Mouse (Mus musculus) heart, embryonic 16.5 days (tissue): ENCODE data around the gene Prph. TPM values are rescaled to one million over a fixed set of nuclear protein-coding genes. Genes with fewer than 3 reads are reported as not detected.
"Not testable (repeated sequence)": the region's sequence is repeated elsewhere in the genome, so short reads cannot be mapped to it uniquely, and the experiment has no call there.

Source experiments
- ATAC-seq: fragments of 200-750 bp; cut with Nextera tagmentation; replicated peaks from 2 replicates; pipeline ENCODE4 v1.8.0; 2017; ENCODE audit warnings: moderate number of reproducible peaks; ENCODE audit not compliant: insufficient read depth, low FRiP score; ENCODE audit errors: extremely low read depth
- H3K27ac ChIP-seq: fragments of 300-500 bp; sonication (generic); 2 replicates; pipeline ENCODE4 v1.5.1; 2014; ENCODE audit warnings: mild to moderate bottlenecking, low read length, control low read depth, moderate library complexity
- H3K27me3 ChIP-seq: fragments of 300-500 bp; sonication (generic); 2 replicates; pipeline ENCODE4 v1.6.1; 2014; ENCODE audit warnings: low read length, mixed read lengths; ENCODE audit not compliant: control insufficient read depth, insufficient read depth
- H3K36me3 ChIP-seq: fragments of 300-500 bp; sonication (generic); 2 replicates; pipeline ENCODE4 v1.6.1; 2014; ENCODE audit not compliant: control insufficient read depth, insufficient read depth
- H3K4me1 ChIP-seq: fragments of 300-500 bp; sonication (generic); 2 replicates; pipeline ENCODE4 v1.6.1; 2014; ENCODE audit warnings: low read length, mixed read lengths; ENCODE audit not compliant: control insufficient read depth, insufficient read depth
- H3K4me2 ChIP-seq: fragments of 300-500 bp; sonication (generic); 2 replicates; pipeline ENCODE4 v1.6.1; 2014; ENCODE audit warnings: low read depth, mild to moderate bottlenecking, control low read depth, low read length
- H3K4me3 ChIP-seq: fragments of 300-500 bp; sonication (generic); 2 replicates; pipeline ENCODE4 v1.5.1; 2014; ENCODE audit warnings: mild to moderate bottlenecking, control low read depth, low read length
- H3K9ac ChIP-seq: fragments of 300-500 bp; sonication (generic); 2 replicates; pipeline ENCODE4 v1.6.1; 2014; ENCODE audit warnings: low read length, control low read depth
- H3K9me3 ChIP-seq: fragments of 300-500 bp; sonication (generic); replicated peaks from 2 replicates; pipeline ENCODE4 v1.6.1; 2016; ENCODE audit warnings: low read length; ENCODE audit not compliant: control insufficient read depth
- WGBS: fragments of 180-500 bp; shearing (Covaris S2); extraction: QIAGEN DNeasy Blood & Tissue Kit; methylation state at CpG from one replicate; pipeline ENCODE4 v1.1.7; 2014; 5-methylcytosine and 5-hydroxymethylcytosine counted together
- polyA plus RNA-seq: library from polyadenylated mRNA; unstranded; fragments of >200 nt; fragmentation: Nextera tagmentation; extraction: Ambion mirVana; gene quantifications from 2 replicates; pipeline ENCODE4 v1.2.1, GENCODE M21; 2015

The Prph gene
- polyA plus RNA-seq, 1 experiment from 2014 or later, result 2.4 TPM

DNA sequence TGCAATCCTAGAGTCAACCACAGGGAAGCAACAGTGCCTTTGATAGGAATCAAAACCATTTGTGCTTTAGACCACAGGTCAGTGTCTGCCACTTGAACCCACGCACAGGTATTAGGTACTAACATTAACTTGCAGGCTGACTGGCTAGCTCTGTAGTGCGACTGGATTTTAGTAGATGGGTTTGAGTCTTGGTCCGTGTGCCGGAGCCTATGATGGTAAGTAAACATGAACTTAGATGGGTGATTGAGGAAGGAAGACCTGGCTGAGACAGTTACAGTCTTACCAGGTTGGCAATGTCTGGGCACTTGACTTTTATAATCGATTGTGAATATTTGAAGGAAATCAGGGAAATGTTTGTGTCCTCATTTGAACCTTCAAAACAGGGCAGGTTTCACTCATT lies 16.2 kb upstream of the Prph start:
- ATAC-seq, result no peak
- no peak overlapping the region for H3K27ac ChIP-seq
- H3K4me2 ChIP-seq, result no peak overlapping the region
- no peak overlapping the region for H3K9ac ChIP-seq
- no peaks in the 10 kb centered on the region for H3K27me3 ChIP-seq
- 90% methylated on average over 5 of the region's 5 CpGs for WGBS
- H3K36me3 ChIP-seq, result peaks cover 11% of the 10 kb centered on the region
- no peak overlapping the region for H3K4me3 ChIP-seq
- peaks cover 22% of the 10 kb centered on the region for H3K4me1 ChIP-seq
- no peaks in the 10 kb centered on the region for H3K9me3 ChIP-seq

DNA sequence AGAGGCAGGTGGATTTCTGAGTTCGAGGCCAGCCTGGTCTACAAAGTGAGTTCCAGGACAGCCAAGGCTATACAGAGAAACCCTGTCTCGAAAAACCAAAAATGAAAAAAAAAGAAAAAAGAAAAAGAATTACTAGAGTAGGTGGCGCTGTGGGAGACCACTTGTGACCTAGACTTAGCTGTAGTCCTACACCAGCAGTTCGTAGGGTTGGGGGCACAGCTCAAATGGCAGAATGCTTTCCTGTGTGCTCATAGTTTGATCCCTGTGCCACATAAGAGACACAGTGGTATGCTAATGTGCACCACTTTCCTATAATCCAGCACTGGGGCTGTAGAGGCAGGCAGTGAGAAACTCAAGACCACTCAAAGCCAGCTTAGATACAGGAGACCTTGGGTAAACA lies 15.7 kb upstream of the Prph start:
- no peak overlapping the region for H3K4me3 ChIP-seq
- H3K27me3 ChIP-seq, result no peaks in the 10 kb centered on the region
- WGBS, result 73% methylated on average over 4 of the region's 4 CpGs
- H3K27ac ChIP-seq, result no peak overlapping the region
- no peak overlapping the region for H3K4me2 ChIP-seq
- H3K36me3 ChIP-seq, result peaks cover 11% of the 10 kb centered on the region
- peaks cover 20% of the 10 kb centered on the region for H3K4me1 ChIP-seq
- no peak for ATAC-seq
- H3K9ac ChIP-seq, result no peak overlapping the region
- no peaks in the 10 kb centered on the region for H3K9me3 ChIP-seq

DNA sequence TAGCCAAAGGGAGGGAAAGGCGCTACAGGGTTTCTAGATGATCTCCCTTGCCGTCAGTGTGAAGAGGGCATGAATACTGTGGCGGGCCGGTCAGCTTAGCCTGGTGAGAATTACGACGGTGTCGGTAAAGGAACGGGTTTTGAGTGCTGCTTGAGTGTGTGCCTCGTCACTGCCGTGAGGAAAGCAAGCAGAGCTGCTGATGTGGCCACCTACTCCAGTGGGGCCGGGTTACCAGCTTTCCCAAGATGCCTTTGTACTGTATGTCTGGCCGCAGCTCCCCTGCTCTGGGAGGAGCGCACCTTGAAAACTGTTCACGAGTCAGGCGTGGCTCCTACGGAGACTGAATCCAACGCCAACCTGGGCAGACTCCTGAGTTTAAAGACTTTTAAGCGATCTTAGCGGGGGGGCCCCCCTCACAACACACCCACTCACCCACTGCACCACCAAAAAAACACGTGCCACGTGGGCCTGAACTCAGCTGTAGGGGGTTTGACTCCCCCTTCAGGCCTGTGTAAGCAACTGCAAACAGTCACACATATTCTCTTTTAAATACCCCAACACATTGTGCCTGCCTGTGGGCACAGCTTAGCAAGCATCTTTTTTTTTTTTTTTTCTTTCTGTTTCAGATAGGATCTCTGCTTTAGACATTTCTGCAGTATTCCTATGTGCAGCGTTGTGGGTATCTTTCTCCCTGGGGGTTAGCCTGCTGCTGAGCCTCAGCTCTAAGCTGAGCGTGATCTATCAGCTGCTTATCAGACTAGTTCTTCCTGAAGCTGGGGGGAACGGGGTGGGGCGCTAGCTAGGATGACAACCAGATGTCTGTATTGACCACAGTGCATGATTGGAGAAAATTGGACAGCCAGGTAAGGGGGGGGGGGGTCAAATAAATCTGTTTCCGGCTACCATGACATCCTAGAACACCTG lies 14.7 kb upstream of the Prph start:
- Histone ChIP-seq H3K27ac (no peak overlapping the region), H3K4me2 (no peak overlapping the region), H3K9ac (no peak overlapping the region), H3K4me1 (peaks cover 14% of the 10 kb centered on the region), H3K27me3 (no peaks in the 10 kb centered on the region), H3K4me3 (no peak overlapping the region), H3K36me3 (peaks cover 3% of the 10 kb centered on the region; the same call in 1 of the 2 replicates), H3K9me3 (no peaks in the 10 kb centered on the region)
- 52% methylated on average over 26 of the region's 26 CpGs for WGBS
- no peak for ATAC-seq

DNA sequence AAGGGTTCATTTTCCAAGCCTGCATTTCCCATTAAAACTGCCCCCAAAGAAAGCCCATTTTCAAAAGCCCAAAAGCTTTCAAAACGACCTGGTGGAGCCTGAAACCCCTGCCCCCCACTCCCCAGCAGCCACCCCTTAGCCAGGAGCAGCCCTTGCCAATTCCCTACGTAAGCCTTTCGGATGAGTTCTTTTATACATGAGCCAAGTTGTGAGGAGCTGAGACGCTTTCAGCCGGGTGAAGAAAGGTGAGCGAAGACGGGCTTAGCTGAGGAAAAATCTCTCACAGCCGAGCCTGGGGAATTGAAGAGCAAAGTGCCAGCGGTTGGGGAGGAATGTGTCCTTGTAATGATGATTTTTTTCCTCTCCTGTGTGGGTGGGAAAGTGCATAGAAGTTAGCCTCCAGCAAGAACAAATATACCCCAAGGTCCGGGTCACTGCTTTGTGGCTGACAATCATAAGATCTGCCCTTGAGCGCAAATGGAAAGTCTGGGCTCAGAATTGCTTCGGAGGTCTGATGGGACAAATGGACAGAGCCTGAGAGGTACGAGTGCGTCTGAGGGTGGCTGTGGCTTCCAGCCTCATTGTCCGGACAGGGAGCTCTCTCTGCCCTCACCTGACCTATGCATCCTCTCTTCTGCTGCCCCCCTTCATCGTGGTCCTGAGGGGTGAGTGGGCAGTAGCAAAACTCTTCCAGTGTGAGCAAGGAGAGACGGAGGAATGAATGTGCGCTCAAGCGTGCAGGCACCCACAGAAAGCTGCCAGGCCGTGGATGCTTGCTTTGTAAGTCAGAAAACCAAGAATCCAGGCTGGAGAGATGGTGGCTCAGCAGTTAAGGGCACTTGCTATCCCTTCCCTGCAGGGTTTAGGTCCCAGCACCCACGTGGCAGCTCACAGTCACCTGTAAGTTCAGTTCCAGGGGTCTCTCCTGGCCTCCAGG lies 13.8 kb upstream of the Prph start:
- peaks cover 3% of the 10 kb centered on the region; the same call in 1 of the 2 replicates for H3K36me3 ChIP-seq
- H3K27me3 ChIP-seq, result no peaks in the 10 kb centered on the region
- peaks cover 7% of the 10 kb centered on the region for H3K4me1 ChIP-seq
- no peak overlapping the region for H3K9ac ChIP-seq
- 49% methylated on average over 21 of the region's 21 CpGs for WGBS
- H3K4me2 ChIP-seq, result peak overlapping the region; percentile 10; the same call in 1 of the 2 replicates
- no peak overlapping the region; the same call in 1 of the 2 replicates for H3K27ac ChIP-seq
- H3K4me3 ChIP-seq, result no peak overlapping the region
- ATAC-seq, result no peak
- H3K9me3 ChIP-seq, result no peaks in the 10 kb centered on the region

DNA sequence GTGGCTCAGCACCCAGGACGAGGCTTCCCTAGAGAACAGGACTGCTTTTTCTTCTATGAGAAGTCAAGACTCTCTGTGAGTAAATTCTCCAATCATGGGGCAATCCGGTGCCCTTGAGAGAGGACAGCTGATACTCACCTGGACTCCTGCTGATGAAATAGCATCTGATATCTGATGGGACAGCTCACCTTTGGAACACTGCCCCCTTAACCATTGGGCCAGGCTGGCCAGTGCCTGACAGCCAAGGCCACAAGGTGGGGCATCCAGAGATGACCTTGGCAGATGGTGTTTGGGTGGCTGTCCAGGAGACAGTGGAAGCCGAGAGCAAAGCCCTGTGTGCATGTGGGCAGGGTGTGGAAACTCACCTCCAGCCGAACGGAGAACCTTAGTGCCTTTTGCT lies 12.6 kb upstream of the Prph start:
- H3K27ac ChIP-seq, result no peak overlapping the region
- H3K9ac ChIP-seq, result no peak overlapping the region
- peaks cover 3% of the 10 kb centered on the region; the same call in 1 of the 2 replicates for H3K36me3 ChIP-seq
- no peak; the same call in 1 of the 2 replicates for ATAC-seq
- WGBS, result 81% methylated on average over 5 of the region's 5 CpGs
- H3K27me3 ChIP-seq, result no peaks in the 10 kb centered on the region; the same call in 1 of the 2 replicates
- H3K4me3 ChIP-seq, result no peak overlapping the region
- H3K9me3 ChIP-seq, result no peaks in the 10 kb centered on the region
- no peak overlapping the region for H3K4me2 ChIP-seq
- H3K4me1 ChIP-seq, result 0 out of 2 replicates have a peak, but pooled peaks cover 2% of the 10 kb centered on the region

DNA sequence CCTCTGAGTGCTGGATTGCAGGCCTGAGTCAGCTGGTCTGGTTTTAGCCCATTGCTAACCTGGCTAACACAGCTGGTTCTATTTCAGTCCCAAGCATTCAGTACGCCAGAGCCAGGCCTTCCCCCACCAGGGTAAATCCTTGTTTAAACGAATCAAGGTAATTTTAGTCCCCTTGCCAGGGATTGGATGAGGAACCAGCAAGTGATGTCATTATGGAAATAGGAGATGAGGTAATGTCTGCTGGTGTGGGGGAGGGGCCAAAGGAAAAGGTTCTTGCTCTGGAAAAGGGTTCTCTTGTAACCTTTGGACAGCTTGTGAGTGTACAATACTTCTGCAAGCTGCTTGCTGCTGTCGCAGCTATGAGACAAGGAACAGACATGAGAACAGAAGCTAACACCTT lies 10.1 kb upstream of the Prph start:
- Histone ChIP-seq H3K36me3 (no peaks in the 10 kb centered on the region), H3K27ac (no peak overlapping the region), H3K4me1 (0 out of 2 replicates have a peak, but pooled peaks cover 2% of the 10 kb centered on the region), H3K27me3 (no peaks in the 10 kb centered on the region; the same call in 1 of the 2 replicates), H3K4me2 (no peak overlapping the region), H3K9ac (no peak overlapping the region), H3K4me3 (no peak overlapping the region), H3K9me3 (no peaks in the 10 kb centered on the region)
- 34% methylated on average over 3 of the region's 3 CpGs for WGBS
- no peak for ATAC-seq

DNA sequence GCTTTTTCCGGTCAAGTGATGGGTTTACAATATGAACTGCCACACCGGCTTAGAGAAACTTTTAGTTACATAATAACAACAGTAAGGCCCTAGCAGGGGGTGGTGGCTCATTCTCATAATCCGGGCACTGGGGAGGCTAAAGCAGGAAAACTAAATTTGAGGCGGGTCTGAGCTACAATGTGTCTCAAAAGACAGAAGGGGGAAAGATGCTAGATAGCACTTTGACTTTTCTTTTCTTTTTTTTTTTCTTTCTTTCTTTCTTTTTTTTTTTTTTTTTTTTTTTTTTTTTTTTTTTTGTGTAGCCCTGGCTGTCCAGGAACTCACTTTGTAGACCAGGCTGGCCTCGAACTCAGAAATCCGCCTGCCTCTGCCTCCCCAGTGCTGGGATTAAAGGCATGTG lies 9.2 kb upstream of the Prph start:
- H3K9me3 ChIP-seq, H3K4me1 ChIP-seq, H3K9ac ChIP-seq, H3K4me2 ChIP-seq, H3K27ac ChIP-seq, ATAC-seq, H3K27me3 ChIP-seq, H3K4me3 ChIP-seq, H3K36me3 ChIP-seq: not testable (repeated sequence)
- 78% methylated on average over 6 of the region's 6 CpGs for WGBS

DNA sequence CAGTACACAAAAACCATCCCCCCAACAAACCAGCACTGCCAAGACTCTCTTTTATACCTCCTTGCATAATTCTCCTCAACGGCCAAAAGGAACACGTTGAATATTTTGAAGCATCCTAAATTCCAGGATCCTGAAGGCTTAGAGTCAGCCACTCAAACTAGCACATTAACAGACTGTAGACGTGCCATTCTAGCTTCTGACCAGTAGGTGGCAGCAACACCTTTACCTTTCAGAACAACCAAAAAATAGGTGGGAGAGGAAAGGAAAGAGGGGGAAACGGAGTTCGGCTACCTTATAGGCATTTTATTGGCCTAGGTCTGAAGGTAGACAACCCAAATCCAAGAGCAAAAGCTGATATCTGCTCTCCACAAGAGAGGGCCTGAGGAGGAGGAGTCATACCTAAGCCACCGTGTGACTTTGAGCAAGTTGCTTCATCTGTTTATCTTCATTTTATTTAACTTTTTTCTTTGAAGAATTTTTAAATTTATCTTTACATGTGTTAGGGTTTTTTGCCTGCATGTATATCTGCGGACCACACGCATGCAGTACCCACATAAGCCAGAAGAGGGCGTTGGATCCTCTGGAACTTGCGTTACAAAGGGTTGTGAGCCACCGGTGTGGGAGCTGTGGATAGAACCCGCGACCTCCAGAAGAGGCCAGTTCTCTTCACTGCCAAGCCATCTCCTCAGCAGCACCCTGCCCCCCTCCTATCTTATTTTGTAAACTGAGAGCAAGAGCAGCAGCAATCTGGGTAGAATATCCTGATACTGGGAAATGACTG lies 5.3 kb upstream of the Prph start:
- 26% methylated on average over 13 of the region's 13 CpGs for WGBS
- ATAC-seq, result no peak
- H3K27ac ChIP-seq, result no peak overlapping the region
- H3K36me3 ChIP-seq, result no peaks in the 10 kb centered on the region
- H3K9ac ChIP-seq, result no peak overlapping the region
- H3K4me3 ChIP-seq, result no peak overlapping the region
- H3K4me1 ChIP-seq, result 0 out of 2 replicates have a peak, but pooled peaks cover 2% of the 10 kb centered on the region
- peaks cover 26% of the 10 kb centered on the region for H3K27me3 ChIP-seq
- H3K9me3 ChIP-seq, result no peaks in the 10 kb centered on the region
- no peak overlapping the region for H3K4me2 ChIP-seq
